Mouse (Mus musculus) left cerebral cortex, adult 9 months (tissue): ENCODE measurements around the gene Rai1.
A peak's percentile ranks its signal among the peaks of the same experiment; 100 is the strongest.

ENCODE experiments used
- DNase-seq, 2 experiments: peaks; one replicate each; pipeline ENCODE4 v3.0.0; 2022; ENCODE audit warnings: low spot score in 2 of 2

Gene Rai1

DNA sequence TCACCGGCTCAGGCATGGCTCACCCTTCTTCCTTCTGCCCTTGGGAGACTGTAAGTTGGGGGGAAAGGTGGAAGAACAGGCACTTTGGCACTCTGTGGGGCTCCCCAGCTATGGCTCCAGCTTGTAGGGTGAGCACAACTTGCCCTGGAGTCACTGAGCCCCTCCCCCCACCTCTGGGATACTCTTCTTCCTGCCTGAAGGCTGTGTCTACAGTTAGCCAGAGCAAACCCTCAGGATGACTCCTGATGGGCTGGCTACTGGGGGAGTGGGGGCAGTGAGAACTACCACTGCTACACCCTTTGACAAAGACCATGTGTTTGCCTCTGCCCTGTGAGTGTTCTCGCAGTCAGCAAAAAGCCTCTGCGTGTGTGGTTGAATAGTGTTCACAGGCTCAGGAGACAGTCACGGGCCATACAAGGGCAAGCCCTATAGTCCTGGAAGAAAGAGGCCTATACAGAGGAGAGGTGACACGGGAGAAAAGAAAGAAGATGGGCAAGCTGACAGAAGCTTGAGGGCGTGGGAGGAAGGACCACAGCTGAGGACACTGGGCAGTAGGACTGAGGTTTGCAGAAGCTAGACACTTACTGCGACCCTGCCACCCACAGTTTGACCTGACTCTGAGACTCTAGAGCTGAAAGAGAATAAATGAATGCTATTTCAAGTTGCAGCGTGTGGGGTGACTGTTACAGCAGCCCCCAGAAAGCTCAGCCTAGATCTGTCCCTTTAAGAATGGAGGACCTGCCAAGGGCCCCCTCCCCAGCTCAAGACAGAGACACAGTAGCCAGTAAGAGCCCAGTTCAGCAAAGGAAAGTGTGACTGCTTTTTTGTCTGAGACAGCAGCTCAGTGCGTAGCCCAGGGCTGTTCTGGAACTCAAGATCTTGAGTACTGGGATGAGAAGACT is 9.7 kb upstream of the Rai1 start:
- no peak for DNase-seq

DNA sequence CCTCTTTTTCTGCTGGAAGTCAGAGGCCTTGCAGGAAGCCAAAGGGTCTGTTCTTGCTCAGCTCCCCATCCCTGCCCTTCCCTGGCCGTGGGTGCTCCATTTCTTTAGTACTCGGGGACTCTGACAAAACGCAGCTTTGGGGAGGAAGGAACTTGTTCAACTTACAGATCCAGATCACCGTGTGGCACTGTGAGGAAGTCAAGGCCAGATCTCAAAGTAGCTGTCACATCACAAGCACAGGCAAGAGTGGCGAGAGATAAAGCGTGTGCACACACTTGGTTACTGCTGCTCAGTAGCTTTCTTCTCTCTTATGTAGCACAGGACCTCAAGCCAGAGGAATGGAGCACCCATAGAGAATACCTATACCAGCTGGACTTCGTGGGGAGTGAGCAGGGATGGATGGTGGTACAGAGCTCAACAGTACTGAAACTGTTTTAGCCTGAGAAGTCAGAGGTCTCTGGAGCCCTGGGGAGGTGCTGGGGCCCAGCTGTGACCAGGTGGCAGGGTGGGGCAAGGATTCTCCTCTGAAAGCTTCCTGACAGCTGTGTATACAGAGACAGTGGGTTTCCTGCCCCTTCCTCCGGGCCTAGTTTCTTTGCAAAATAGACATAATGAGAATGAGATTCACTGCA is 5.1 kb upstream of the Rai1 start:
- no peak for DNase-seq

DNA sequence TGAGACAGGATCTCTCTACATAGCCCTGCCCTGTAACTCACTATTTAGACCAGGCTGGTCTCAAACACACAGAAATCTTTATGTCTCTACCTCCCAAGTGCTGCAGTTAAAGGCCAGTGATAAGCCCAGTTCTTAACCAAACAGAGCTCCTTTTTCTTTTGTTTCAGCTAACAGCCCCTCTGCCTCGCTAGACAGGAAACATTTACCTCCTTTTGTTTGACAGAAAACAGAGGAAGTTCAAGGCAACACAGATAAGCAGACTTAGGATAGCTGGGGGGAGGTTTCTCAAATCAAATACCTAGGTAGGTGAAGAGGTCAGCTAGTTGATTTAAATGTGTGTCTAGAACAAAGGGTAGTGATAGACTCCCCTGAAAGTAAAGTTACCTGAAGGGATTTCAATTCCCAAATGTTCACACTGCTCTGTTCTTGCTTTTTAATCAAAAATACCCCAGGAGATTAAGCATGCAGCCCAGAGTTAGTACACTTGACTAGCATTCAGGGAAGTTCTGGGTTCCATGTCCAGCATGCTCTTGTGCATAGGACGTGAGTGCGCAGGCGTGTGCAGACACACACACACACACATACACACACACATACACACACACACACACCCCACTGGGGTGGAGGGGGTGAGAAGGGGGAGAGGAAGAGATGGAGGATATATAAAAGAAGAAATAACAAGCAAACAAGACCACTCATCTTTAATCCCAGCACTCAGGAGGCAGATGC is 3.8 kb upstream of the Rai1 start:
- DNase-seq = no peak

DNA sequence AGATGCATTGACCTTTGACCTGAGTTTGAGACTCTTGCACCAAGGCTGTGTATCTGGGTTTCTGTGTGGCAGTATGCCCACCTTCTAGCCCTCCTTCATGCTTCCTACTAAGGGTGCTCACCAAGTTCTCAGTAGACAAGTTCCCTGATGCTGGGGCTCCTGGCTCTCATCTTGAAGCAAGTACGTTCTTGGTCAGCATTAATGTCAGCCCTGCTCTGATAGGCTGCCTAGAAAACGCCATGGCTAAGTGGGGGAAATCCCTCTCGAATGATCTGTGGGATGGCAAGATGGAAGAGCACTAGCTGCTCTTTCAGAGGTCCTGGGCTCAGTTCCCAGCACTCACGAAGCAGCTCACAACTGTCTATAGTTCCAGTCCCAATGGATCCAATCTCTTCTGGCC is 2.8 kb upstream of the Rai1 start:
- DNase-seq = no peak

DNA sequence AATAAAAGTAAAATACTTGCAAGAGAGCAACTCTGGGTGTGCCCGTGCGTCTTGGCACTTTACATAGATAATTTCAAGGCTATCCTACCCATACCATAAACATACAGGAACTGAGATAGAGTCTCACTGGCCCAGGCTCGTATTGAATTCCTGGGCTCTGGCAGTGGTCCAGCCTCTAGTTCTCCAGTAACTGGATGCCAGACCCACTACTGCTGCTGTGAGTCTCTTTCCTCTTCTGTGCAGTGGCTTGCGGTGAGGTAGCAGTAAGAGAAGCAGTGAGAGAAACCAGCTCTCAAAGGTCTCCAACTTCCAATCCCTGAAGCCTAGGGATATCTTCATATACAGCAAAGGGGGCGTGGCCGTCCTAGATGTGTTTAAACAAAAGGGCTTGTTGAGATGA is 2.1 kb upstream of the Rai1 start:
- DNase-seq = no peak

DNA sequence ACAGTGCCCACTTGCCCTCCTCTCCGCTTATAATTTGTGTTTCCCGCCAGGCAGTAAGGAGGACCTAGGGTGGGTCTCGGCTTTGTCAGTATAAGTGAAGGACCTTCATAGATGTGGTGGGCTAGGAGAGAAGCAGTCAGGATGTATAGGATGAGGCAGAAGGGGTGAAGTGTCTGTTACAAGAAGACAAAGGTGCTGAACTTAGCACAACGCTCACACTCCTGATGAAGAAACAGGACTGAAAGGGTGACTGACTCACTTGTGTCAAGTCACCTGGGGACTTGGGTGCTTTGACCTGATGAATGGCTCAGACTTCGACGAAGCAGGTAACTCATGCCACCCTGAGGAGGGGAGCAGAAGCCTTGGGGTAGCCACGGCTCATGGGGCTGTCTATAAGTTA is 1.2 kb upstream of the Rai1 start:
- DNase-seq = no peak

DNA sequence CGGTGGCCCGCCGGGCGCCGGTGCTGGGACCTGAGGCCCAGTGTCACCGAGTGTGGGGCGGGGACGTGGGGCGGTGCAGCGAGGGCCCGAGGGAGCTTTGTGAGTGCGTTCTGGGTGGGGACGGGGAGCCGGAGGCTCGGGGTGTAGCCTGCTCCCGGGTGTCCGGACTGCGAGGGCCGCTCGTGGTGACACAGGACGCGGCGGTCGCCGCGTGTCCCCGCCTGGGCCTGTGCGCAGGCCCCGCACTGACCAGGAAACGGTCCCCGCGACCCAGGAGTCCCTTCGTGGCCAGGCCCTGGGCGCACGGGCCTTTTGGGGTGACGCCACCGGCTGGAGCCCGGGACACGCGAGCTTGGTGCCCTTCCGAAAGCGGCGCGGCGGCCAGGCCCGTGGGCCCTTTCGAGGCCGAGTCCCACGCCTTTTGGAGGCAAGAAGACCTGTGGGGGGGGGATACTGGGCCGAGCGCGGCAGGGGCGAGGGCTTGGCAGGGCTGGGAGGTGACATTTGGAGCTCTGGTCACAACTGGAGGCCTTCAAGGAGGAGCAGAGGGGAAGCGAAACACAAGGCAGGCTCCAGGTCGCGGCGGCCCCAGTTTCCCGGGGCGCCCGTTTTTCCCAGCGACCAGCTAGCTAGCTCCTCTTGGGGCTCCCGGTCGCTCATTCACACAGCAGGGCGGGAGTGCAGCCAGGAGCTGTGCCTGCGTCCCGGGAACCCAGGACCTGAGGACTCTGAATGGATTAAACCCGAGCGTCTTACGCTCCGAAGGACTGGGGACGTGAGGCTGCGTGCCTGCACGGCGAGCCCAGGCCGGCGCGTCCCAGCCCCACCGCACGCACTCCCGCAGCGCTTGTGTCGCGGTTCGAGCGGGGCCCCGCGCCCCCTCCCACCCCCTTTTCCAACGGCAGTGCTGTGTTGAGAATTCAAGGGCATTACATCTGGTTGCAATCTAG is 1.1 kb downstream of the Rai1 start:
- peak in 1 of 2 experiments; percentile 59 for DNase-seq

DNA sequence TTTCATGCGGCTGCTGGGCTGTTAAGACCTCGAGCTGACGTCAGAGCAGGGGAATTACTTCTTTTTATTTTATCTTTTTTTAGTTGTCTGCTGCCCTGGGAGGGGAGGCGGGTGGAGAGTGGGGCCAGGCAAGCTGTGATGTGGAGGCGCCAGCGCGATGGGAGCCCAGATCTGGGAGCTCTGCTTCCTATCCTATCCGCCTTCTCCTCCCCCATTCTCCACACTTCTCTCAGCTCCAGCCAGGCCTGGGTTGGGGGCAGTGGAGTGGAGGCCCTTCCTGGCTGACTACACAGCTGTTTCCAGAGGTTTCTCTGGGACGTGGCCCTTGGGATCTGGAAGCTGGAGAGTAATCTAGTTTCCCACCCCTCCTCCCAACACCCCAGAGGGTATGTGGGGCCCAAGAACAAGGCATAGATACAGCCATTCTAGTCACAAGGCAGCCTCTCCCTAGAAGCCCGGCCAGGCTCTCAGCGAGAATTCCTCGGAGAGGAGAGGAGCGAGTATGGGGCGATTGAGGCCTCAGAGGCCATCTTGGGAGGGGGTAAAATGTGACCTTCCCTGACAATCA is 1.8 kb downstream of the Rai1 start:
- peak in 1 of 2 experiments; percentile 84 for DNase-seq

DNA sequence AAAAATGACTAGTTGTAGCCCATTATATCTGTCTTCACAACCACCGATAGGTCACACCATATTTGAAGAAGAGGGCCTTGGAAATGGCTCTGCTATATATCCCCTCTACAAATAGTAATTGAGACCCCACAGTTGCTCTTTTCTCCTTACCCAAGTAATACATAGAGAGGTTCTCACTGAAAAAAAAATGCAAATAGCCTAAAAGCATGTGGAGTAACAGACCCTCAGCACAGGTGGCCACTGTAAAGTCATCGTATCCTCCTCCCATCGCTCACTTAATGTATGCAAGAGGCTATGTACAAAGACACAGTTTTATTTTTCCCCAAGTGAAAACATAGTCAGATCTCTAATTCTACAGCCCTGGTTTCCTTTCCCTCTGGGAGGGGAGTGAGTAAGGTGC is 2.6 kb downstream of the Rai1 start:
- DNase-seq = no peak

DNA sequence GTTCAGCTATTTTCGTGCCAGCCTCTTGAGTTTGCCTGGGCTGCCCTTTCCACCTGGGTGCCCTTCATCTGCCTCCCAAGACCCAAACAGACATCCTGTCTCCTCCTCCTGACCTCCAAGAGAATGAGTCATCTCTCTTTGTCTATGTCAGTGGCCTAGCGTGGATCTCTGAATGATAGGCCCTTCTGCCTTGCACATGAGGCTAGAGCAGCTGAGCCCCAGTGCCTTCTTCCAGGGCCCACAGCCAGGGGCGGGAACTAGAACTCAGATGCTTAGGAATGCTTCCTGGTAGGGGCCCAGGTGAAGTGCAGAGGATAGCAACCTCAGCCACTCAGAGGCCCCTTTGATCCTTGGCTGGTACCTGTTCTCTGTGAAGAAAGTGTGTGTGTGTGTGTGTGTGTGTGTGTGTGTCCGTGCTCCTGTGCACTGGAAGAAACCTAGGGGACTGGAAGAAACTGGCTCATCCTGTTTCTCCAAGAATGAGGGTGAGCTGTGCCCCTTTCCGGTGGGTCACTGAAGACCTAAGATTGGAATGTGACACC is 3.9 kb downstream of the Rai1 start:
- no peak for DNase-seq

DNA sequence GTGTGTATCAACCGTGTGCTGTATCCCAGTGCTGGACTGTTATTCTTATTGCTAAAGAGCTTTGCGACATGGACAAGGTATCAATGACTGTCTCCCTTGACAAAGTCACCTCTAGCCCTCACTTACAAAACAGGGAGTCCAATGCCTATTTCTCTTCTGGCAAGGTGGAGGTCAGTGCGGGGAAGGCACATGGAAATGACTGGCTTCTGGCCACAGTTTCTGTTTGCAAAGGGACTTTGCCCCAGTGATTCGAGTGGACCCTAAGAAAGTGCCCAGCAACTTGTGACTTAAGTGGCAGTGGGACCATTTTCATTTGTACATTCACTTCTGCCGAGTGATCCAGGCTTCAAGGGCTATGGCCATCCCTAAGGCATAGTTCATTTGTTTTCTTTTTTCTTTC is 5.6 kb downstream of the Rai1 start:
- no peak for DNase-seq

DNA sequence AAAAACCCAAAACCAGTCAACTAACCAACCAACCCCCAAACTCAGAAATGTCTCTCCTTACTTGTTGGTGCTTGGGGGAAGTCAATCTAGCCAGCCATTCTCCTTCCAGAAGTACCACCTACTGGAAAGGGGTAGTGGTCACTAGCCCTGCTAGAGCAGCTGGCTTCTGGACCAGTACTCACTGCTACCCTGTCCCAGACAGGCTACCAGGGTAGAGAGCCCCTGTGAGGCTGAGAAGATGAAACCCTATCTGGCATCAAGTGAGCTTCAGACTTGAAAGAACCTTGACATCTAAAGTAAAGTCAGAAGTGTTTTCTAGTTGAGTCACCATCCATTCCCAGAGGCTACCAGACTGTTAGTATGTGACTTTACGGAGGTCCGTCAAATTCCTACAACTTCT is 6.8 kb downstream of the Rai1 start:
- DNase-seq = no peak

DNA sequence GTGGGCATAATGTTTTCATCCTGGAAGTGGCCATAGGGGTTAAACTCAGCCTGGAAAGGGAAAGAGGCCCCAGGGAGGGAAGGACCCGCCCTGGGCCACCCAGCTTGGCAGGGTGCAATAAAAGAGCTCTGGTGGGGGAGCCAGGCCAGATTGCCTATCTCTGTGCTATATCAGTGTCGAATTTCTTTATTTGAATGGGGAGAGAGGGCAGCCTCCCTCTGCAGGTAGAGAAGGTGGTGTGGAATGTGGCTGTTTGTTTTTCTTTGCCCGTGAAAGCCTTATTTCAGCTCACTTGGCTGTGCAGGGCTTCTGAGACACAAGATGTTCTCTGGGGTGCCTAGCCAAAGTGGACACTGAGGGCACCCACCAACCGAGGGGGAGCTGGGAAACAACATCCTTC is 8.8 kb downstream of the Rai1 start:
- no peak for DNase-seq

DNA sequence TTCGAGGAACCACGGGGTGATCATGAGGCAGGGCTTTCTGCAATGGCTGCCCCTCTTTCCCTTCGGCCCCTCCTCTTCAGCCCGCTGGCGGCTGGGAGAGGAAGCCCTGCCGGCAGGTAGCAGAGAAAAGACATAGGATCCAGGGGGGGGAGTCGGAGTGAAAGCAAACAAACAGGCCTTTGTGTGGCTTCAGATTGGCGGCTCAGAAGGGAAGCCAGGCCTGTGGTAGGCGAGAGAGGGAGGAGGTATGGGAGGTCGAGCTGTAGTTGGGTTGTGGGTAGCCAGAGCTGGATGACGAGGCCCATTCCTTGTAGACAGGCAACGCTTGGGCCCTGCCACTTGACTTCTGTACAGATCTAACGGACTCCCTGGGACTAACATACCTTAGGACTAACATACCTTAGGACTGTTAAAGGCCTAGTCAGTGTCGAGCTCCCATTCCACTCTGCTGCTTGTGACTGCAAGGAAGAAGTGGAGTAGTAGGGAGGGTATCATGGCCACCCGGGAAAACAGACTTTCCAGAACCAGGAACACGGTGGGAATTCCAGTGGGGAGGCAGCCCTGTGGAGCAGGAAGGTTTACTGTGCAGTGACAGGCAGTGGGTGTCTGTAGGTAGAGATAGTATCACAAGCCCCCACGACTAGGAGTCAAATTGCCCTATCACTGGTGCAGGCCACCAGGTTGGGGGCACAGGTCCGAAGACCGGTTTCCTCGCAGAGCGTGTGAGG is 9.6 kb downstream of the Rai1 start:
- DNase-seq = peak in 1 of 2 experiments; percentile 33

DNA sequence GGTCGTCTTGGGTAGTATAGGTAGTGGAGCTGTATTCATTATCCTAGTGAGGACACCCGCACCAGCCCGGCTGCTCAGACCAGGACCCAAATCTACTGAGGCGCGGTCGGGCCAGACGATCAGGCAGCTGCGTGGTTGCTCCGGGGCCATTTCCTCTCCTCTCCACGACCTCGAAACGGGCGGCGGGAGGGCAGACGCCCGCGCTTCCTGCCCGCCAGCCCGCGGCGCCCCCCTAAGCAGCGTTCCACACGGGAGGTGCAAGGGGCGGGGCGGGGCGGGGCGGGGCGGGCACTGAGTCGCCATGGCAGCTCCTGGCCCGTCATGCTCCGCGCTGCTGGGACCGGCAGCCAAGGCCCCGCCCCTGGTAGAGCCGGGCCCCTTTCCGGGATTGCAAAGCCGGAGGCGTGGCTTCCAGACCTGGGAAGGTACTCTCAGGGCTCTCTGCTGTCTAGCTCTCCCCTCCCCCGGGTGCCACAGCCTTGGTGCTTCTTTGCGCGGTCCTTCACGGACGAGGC is 10.3 kb downstream of the Rai1 start:
- peak; percentile 85 to 88 for DNase-seq

DNA sequence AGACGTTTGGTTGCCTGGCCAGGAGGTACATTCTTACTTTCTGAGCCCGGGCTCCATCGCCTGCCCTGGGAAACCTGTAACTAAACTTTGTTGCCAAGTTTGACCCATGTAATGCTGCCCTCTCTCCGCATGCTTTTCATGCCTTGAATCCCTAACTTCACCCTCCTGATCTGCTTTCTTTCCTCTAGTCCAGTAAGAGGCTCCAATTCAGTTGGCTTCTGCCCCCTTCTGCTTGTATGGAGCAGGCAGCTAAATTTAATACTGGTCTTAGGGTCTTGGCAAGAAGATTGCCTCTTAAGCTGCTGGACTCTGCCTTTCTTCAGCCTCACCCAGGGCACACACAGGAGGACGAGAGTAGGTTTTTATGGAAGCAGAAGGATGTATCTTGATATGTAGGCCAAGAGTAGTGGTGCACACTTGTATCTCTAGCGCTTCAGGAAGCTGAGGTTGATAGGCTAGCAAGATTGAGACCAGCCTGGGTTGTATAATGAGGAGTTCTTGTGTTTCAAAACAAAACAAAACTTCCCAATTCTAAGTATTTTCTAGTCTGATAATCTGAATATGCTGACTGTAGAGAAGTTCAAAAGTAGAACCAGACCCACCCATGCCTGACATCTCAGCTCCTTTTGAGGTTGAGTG is 10.9 kb downstream of the Rai1 start:
- no peak for DNase-seq

DNA sequence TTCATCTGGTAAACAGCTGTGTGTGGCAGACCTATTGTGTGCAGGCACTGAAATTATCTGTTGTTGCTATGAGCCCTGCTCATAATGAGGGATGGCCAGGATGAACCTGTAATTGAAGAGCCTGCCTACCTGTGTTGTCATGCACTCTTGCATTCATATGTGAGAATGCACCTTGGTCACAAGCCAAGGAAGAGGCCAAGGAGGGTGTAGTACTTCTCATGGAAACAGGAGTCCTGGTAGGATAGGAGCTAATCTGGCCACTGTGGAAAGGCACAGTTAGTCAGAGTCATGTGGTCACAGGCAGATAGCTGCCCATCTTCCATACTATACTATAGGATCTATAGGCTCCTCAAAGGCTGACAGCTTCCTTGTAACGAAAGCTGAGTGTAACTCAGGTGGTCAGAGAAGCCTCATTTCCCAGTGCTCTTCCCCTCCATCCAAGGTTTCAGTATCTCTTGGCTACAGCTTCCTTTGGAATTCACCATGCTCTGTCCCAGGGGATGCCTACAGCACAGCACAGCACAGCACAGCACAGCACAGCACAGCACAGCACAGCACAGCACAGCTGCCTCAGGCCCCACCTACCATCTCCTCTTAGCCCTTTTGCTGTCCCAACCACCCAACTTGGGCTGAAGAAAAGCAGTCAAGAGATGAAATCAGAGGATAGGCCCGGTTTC is 15.9 kb downstream of the Rai1 start:
- DNase-seq = no peak

DNA sequence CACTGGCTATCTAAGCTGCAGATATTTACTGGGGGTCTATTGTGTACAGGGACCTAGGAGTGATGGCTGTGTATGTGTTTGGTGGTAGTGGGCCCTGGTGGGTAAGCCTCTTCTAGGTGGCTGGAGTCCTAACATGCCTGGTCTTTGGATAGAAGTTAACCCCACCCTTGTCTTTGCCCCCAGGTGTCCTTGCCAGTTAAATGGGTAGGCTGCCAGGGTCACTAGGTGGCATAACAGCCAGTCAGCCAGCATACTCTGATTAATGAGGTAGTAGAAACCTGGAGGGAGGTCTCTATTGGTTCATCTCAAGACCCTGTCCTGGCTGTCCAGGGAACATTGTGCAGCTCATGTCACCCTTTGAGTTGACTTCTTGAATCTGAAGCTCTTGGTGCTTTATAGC is 17.8 kb downstream of the Rai1 start:
- no peak for DNase-seq

DNA sequence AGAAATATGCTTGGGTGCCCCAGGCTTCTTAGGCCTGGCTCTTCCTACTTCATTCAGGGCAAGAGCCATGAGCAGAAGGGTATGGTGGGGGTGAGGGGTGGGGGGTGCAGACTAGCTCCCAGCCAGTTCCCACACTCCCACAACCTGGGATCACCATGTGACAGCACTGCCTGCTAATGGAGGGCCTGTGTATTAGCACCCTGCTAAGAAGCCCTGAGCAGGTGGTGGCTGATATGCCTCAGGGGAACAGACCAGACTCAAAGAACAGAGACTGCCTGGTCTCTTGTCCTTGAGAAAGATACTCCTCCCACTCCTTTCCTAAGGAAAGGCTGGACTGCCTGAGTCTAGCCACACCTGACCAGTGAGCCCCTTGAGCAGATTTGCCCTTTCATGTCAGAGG is 22.2 kb downstream of the Rai1 start:
- no peak for DNase-seq
